Mouse (Mus musculus): ENCODE measurements around the gene Oscar.

GRCm38 (mm10) chr7:3643843-3644242 is 27.9 kb upstream of the Oscar start:
- TF ChIP-seq MAFK (IDR thresholded peaks at IDR 0.05; ENCODE audit: insufficient read depth, low read depth, low read length) (no peak), ZNF384 (IDR thresholded peaks at IDR 0.05; ENCODE audit: low read depth, low read length) (no peak), ZC3H11A (IDR thresholded peaks at IDR 0.05; ENCODE audit: borderline replicate concordance, low read depth, low read length) (no peak), CHD2 (IDR thresholded peaks at IDR 0.05; ENCODE audit: low read depth, low read length) (no peak)
